Mouse (Mus musculus) liver (tissue): ENCODE data around the gene Knop1.
A peak's percentile ranks its signal among the peaks of the same experiment; 100 is the strongest.

Experiments used
- DNase-seq: peaks from one replicate; pipeline ENCODE4 v3.0.0-alpha.2; 2020; ENCODE audit warnings: mixed read lengths

Gene Knop1

GRCm38 (mm10) chr7:118846329-118846728 is 9.7 kb downstream of the Knop1 start:
- DNase-seq: no peak

DNA sequence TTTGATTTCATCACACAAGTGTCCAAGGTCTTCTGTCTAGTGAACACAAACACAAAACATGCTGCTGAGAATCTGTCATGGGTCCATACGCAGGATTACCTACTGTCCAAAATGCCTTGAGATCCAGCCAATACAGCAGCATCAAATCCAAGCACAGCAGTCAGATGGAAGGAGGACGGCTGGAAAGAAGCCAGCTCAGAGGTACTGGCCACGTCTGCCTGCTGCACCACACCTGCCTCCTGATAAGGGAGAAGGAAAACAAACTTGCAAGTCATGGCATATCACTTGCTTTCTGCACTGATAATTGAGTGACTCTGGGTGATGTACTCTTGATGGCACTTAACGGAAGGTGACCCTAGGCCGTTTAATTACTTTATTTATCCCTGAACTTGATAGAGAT is 10.9 kb downstream of the Knop1 start:
- DNase-seq: no peak

GRCm38 (mm10) chr7:118842938-118843337 is 13.1 kb downstream of the Knop1 start:
- DNase-seq: no peak

DNA sequence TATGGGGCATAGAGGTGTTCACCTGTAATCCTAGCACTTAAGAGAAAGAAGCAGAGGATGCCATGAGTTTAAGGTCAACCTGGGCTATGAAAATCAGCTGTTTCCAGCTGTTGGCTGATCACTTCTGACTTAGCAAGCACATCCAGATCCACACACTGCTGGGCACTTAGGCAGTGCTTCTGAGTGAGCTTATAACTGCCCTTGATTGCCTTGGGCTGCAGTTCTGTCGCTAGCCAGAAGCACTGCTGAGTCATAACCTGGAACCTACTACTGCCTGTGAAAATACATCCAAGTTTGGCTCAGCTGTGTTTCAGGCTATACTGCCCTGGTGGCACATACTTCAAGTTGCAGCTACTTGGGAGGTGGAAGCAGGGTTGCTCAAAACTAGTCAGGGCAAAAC is 14.3 kb downstream of the Knop1 start:
- DNase-seq: no peak

DNA sequence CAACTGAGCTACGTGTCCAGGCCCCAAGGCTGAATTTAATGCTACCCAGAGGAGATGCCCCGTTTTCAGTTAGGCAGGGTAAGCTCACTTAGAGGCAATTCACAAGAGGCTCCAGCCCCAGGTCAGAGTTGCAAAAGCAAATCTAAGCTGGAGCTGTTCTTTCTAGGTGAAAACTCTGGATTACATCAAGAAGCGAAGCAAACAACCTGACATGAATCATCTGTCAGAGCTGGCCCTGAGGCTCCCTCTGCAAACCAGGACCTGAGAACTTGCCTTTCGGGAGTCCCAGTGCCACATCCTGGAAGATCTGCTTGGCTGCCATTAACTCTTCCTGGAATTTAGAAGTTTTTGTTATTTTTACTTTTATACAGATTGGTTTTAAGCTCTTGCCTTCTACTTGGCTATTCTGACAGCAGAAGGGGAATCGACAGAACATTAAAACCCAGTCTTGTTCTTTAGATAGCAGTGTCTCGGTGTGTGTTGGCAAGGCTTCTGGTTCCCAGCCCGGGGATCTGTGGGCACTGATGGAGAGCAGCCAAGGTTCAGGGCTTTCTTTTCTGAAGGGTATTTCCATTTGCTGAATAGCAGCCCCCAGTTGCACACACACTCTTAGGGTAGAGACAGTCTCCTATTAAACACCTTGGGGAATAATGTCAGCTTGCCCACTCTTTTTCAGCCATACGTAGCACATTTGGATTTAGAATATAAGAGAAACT is 14.9 kb downstream of the Knop1 start:
- DNase-seq: no peak

- DNase-seq: no peak
Observed at GRCm38 (mm10) chr7:118837901-118838300, 18.2 kb downstream of the Knop1 start.

DNA sequence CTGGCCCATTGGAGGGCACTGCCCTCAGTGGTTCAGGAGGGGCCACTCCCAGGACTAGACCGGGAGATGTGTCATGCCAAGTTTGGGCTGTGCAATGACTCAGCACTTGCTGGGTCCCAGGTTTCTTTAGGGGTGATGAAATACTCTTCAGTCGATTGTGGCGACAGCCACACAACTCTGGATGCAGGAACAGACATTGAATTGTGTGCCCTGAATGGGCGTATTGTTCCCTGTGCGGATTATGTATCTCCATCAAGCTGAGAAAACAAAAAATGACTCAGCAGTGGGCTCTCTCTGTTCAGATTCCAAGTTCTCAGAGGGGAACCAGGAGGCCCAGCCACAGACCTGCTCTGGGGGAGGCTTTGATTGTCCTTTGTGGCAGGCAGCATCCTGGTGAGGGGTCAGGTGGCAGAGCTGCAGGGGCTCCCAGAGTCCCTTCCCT is 28.1 kb downstream of the Knop1 start:
- peak; percentile 22 for DNase-seq

DNA sequence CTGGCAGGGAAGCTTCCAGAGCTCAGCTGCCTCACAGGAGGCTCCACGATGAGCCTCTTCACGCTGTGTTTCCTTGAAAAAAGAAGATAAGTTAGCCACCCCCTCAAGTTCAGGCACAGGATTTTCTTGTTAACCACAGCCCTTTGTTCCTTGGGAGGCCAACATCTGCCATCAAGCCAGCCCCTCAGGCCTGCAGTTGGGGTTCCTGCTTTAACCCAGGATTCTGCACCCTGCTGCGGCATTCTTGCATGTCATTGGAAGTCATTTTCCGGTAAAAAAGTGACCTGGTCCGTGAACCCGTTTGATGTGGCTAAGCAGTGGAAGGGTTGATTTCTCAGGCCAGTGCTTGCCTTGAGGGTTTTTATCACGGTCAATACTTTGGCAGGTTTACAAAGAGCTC is 31.6 kb downstream of the Knop1 start:
- DNase-seq: no peak

GRCm38 (mm10) chr7:118821887-118822556 is 34.0 kb downstream of the Knop1 start:
- DNase-seq: no peak

GRCm38 (mm10) chr7:118821356-118821755 is 34.7 kb downstream of the Knop1 start:
- no peak for DNase-seq

DNA sequence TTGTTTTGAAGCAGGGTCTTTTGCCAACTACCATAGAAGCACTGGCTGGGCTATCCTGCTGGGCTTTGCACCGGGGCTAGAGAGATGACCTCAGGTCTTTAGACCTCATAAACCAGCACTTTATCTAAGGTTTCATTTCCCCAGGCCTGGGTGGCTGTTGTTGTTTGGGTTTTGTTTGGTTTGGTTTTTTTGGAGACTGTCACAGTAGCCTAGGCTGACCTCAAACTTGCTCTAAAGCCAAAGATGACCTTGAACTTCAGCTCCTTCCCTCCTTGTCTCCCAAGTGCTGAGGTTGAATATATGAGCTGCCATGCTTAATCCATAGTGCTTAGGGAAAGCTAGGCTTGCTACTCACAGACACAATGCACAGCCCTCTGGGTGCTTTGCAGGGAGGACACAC is 36.4 kb downstream of the Knop1 start:
- no peak for DNase-seq

DNA sequence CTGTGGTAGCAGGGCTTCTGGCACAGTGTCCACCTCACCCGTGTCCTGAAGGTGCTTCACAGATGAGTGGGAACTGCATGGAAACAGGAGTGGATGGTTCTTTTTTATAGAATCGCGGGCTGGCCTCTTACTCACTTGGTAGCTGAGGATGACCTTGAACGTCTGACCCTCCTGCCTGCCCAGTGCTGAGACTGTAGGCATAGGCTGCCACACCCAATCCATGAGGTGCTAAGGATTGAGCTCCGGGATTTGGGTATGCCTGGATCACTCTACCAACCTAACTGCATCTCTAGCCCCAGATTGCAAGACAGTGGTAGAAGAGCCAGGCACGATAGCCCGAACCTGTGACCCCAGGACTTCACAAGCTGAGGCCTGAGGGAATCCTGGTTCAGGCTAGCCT is 38.3 kb downstream of the Knop1 start:
- no peak for DNase-seq

DNA sequence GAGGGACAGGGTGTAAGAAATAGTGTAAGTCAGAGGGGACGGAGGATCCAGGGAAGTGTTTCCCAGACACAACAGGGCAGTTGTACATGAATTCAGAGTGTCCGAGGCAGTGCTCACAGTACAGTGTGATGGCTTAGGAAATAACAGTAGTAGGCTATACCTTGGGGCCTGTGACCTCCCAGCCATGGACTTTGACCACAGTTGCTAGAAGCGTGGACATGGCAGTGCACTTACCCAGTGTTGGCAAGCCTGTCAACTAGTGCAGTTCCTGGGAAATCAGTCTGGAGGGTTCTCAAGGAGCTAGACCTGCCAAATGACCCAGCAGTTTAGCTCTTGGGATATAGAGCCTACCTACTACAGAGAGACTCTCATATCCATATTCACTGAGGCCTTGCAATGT is 39.8 kb downstream of the Knop1 start:
- no peak for DNase-seq

DNA sequence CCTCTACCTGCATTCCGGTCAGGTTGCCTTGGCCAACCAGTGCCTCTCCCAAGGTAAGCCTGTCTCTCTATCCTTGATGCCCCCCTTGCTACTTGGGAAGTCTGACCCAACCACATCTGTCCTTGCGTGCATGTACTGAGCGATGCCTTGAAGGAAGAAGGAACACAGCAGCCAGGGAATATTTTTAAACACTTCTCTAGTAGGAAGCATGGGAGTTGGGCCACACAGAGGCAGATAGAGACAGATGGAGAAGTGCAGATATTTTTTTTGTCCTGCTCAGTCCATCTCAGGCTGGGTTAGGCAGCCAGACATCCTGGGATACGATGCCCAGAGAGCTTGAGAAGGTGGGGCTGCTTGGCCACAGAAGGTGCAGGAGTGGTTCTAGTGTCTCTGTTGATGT is 42.5 kb downstream of the Knop1 start:
- DNase-seq: no peak

DNA sequence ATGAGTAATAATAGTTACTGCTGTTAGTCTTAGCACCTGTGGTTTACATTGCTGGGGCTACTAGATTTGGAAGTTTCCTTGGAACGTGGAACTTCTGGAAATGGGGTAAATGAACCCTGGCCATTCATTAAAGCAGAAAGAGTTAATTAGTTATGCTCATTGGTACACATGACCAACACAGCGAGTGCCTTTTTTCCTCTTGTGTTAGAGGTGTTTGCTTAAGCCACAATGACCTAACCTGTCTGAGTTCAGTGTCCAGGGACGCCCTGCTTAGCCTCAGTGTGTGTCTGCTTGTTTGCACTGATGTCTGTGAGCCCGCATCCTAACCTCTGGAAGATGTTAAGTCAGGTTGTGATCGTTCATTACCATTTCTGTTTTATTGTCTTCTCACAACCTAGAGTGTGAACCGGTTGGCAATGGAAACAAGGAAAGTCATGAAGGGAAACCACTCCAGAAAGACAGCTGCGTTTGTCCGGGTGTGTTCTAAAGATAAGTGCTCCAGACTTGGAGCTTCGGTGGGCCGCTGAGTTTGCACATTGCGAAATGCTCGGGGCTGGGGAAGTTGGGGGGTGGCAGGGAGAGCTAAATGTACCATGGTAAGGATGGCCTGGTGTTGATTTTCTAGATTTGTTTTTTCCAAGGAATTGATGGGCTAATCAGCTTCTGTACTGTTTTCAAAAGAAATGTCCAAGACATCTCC is 44.5 kb downstream of the Knop1 start:
- peak; percentile 37 for DNase-seq

GRCm38 (mm10) chr7:118807899-118808298 is 48.2 kb downstream of the Knop1 start:
- DNase-seq: no peak

DNA sequence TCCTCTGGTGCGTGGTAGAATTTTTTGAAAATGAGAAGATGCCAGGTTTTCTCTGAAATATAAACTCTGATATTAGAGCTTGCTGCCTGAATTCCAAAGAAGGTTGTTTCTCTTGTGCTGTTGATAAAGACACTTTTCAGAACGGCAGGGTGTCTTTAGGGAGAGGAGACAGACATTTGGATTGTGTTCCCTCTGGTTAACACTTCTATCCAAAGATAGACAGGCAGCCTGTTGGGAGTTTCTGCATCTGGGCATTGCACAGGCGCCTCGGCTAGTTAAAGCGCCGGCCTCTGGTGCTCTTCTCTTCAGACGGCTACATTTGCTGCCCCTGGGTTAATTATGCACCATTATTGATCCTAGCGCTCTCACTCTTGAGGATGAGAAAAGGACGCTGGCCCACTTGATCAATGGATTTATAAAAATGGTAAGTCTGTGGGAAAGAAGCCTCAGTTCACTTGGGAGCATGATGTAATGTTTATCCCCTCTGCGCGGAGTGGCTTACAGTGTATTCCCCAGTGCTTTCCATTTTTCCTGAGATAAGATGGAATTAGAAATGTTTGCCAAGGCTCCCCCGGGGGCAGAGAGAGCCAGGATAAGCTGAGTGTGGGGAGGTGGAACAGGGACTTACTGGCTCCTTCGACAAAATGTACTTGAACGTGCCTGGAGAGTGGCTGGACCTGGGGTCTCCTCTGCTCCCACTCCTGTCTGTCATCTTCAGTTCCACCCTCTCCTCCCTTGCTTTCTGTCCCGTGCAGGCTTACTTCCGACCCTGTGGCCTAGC is 49.2 kb downstream of the Knop1 start:
- DNase-seq: no peak

DNA sequence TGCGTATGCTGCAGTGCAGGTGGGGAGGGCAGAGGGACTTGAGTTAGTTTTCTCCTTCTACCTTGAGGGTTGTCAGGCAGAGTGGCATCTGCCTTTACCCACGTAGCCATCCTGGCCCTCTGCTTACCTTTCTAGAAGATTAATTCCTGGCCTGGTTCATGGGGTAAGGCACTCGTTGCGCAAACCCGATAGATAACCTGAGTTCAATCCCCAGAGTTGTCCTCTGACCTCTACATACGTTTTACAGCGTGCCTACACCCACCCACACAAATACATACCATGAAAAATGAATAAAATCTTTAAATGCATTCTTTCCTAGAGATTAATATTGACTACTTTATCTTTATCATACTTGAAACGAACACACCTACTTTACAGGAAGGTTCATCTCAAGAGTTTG is 52.6 kb downstream of the Knop1 start:
- DNase-seq: no peak

GRCm38 (mm10) chr7:118801791-118802190 is 54.3 kb downstream of the Knop1 start:
- DNase-seq: no peak

DNA sequence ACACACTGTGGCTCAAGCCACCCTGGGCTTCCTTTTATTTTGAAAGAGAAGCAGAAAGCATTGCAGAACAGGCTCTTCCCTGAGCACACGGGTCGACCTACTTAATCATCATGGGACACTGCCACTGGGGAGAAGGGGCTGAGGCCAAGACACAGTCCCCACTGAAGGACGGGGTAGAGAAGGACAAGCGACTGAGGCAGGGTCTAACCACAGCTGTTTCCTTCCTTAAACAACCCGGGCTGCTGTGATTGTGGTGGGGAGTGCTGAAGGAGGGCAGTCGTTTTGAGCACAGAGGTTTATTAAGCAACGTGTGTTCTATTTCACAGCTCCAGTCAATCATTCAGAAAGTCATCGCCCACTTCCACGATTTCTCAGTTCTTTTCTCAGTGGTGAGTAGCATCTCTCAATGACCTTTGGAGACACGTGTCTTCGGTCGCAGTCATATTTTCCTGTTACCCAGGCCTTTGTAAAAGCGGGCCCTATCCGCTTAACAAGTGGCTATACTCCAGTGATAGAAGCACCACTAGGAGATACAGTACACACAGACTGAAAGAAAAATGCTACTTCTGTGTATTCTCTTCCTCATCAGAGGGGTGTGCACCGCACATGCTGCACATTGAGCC is 55.8 kb downstream of the Knop1 start:
- no peak for DNase-seq

DNA sequence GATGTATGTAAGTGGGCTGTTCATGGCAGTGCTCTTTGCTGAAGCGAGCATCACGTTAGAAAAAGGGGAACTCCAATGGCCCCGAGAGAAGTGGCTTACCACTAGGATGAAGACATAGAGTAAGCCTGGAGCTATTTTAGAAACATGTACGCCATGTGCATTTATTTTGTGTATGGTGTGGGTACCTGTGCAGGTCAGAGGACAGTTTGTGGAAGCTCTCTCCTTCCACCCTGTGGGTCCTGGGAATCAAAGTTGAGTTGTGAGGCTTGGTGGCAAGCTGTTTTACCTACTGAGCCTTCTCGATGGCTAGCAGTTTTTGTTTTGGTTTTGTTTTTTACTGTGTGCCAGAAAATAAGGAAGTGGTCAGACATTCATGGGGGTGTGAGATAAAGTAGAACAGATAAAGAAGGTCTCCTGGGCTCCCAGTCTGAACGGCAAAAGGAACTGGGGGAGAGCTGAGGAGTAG is 57.9 kb downstream of the Knop1 start:
- no peak for DNase-seq

GRCm38 (mm10) chr7:118797600-118797999 is 58.5 kb downstream of the Knop1 start:
- DNase-seq: no peak

DNA sequence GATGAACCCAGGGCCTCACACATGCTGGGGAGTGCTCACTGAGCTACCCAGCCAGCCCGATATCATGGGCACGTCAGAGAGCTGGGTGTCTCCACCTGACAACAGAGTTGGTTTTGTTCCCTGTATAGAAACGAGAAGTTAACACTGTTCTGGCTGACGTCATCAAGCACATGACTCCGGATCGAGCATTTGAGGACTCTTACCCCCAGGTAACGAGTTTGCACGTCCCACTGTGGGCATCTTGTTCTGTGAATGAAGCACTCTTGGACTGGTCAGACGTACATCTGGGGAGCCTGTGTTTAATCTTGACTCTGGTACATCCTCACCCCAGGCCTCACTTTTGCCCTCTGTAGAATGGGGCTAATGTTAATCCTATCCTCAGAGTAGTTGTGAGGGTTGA is 59.2 kb downstream of the Knop1 start:
- DNase-seq: no peak
